8 mouse cellular contexts compared by ENCODE assay signal in genomic region chr4:43519956-43520355, GRCm38 (mm10). TPM values are rescaled to one million over a fixed set of nuclear protein-coding genes. Genes with fewer than 3 reads are reported as not detected.
A peak's percentile ranks its signal among the peaks of the same experiment; 100 is the strongest.
DNase-seq lines count a peak whose midpoint lies in the region; ATAC-seq lines count a peak whose summit lies in the region.

No protein-coding gene starts in this region.

- no peak overlapping the region for H3K27ac ChIP-seq in embryonic facial prominence, embryonic 12.5 days
- no peak overlapping the region for H3K27ac ChIP-seq in midbrain, embryonic 11.5 days (ENCODE audit: low read depth, low read length)

- intact Hi-C loops in left cerebral cortex, postnatal 4 days (cut with DNase I), result no loop called here

- DNase-seq in adrenal gland, postnatal 10 days, result peak; percentile 95
- peak; percentile 91 for DNase-seq in heart, adult 8-10 months (ENCODE audit: low spot score)
- peak; percentile 93 for DNase-seq in kidney, adult 18-20 months
- DNase-seq in left cerebral cortex, postnatal 4 days, result peak; percentile 90
- DNase-seq in midbrain, embryonic 11.5 days (ENCODE audit: low spot score, missing footprints), result peak; percentile 99
- peak; percentile 76 to 77 for DNase-seq in right cerebral cortex, postnatal 36 days (ENCODE audit: low spot score in 2 of 2)
- peak; percentile 86 to 89 for DNase-seq in urinary bladder, postnatal 36 days (ENCODE audit: low spot score in 2 of 2)

- WGBS in embryonic facial prominence, embryonic 12.5 days, result 12% methylated on average over 6 of the region's 6 CpGs
- WGBS in midbrain, embryonic 11.5 days, result 10% methylated on average over 6 of the region's 6 CpGs

- peaks cover 26% of the 10 kb centered on the region for H3K27me3 ChIP-seq in embryonic facial prominence, embryonic 12.5 days
- peaks cover 39% of the 10 kb centered on the region for H3K27me3 ChIP-seq in midbrain, embryonic 11.5 days (ENCODE audit: control insufficient read depth, insufficient read depth, low read length)

- H3K9me3 ChIP-seq in embryonic facial prominence, embryonic 12.5 days, result no peaks in the 10 kb centered on the region
- H3K9me3 ChIP-seq in midbrain, embryonic 11.5 days (ENCODE audit: control insufficient read depth, low read length), result no peaks in the 10 kb centered on the region

- no peak overlapping the region for H3K9ac ChIP-seq in embryonic facial prominence, embryonic 12.5 days
- no peak overlapping the region for H3K9ac ChIP-seq in midbrain, embryonic 11.5 days (ENCODE audit: low read length)

- H3K36me3 ChIP-seq in embryonic facial prominence, embryonic 12.5 days, result peaks cover 12% of the 10 kb centered on the region; the same call in 1 of the 2 replicates
- H3K36me3 ChIP-seq in midbrain, embryonic 11.5 days (ENCODE audit: control insufficient read depth, insufficient read depth, low read length), result no peaks in the 10 kb centered on the region

- H3K4me2 ChIP-seq in embryonic facial prominence, embryonic 12.5 days (replicated peaks), result peak overlapping the region; percentile 37
- 0 out of 2 replicates have a peak overlapping the region, but pooled peaks have one; percentile 27 for H3K4me2 ChIP-seq in midbrain, embryonic 11.5 days

- peak overlapping the region; percentile 2; the same call in 1 of the 2 replicates for H3K4me3 ChIP-seq in embryonic facial prominence, embryonic 12.5 days
- no peak overlapping the region for H3K4me3 ChIP-seq in midbrain, embryonic 11.5 days (ENCODE audit: low read depth, low read length)

- no peak for ATAC-seq in embryonic facial prominence, embryonic 12.5 days (ENCODE audit: insufficient number of reproducible peaks, insufficient read depth, low FRiP score, low TSS enrichment)
- peak; percentile 68 for ATAC-seq in midbrain, embryonic 11.5 days (ENCODE audit: low FRiP score)

- peaks cover 41% of the 10 kb centered on the region for H3K4me1 ChIP-seq in embryonic facial prominence, embryonic 12.5 days
- H3K4me1 ChIP-seq in midbrain, embryonic 11.5 days (ENCODE audit: control insufficient read depth, insufficient read depth, low read length), result peaks cover 26% of the 10 kb centered on the region

RNA-seq across cellular contexts. Expression of gene Tpm2, which starts 3.6 kb away (rescaled TPM):
- 100 to 1,000 TPM; 203 to 822 TPM for total RNA-seq in adrenal gland, postnatal 10 days (2021)
- polyA plus RNA-seq in embryonic facial prominence, embryonic 12.5 days (2016; fragmentation: Nextera tagmentation; extraction: Ambion mirVana), result 151 and 177 TPM in 2 replicates
- 10 to 100 TPM; 25.4 to 34.9 (median 31.1) TPM for total RNA-seq in heart, adult 8-10 months (2022)
- total RNA-seq in left cerebral cortex, postnatal 4 days (2021), result 1 to 10 TPM; 4.7 to 5.2 TPM
- 44.0 and 51.8 TPM in 2 replicates for polyA plus RNA-seq in midbrain, embryonic 11.5 days (2014; fragmentation: Nextera tagmentation; extraction: Ambion mirVana)

RNA-seq across cellular contexts. Expression of gene Car9, which starts 13.2 kb away (rescaled TPM):
- total RNA-seq in adrenal gland, postnatal 10 days (2021), result under 1 TPM; 0.76 to 0.90 TPM
- 1.3 and 1.6 TPM in 2 replicates for polyA plus RNA-seq in embryonic facial prominence, embryonic 12.5 days (2016; fragmentation: Nextera tagmentation; extraction: Ambion mirVana)
- total RNA-seq in heart, adult 8-10 months (2022), result 1 to 10 TPM in 1 of 4 experiments, under 1 TPM in 3; 0.25 to 1.0 (median 0.52) TPM
- under 1 TPM; 0.83 to 0.84 TPM for total RNA-seq in left cerebral cortex, postnatal 4 days (2021)
- polyA plus RNA-seq in midbrain, embryonic 11.5 days (2014; fragmentation: Nextera tagmentation; extraction: Ambion mirVana), result 0.07 TPM in 1 of 2 replicates, not detected in the other

RNA-seq across cellular contexts. Expression of gene Arhgef39, which starts 20.5 kb away (rescaled TPM):
- 10 to 100 TPM in 1 of 2 experiments, 1 to 10 TPM in 1; 6.2 to 10.9 TPM for total RNA-seq in adrenal gland, postnatal 10 days (2021)
- polyA plus RNA-seq in embryonic facial prominence, embryonic 12.5 days (2016; fragmentation: Nextera tagmentation; extraction: Ambion mirVana), result 43.6 and 44.1 TPM in 2 replicates
- not detected for total RNA-seq in heart, adult 8-10 months (2022)
- total RNA-seq in left cerebral cortex, postnatal 4 days (2021), result 1 to 10 TPM; 3.6 to 3.8 TPM
- 32.4 and 40.2 TPM in 2 replicates for polyA plus RNA-seq in midbrain, embryonic 11.5 days (2014; fragmentation: Nextera tagmentation; extraction: Ambion mirVana)

RNA-seq across cellular contexts. Expression of gene Ccdc107, which starts 27.3 kb away (rescaled TPM):
- total RNA-seq in adrenal gland, postnatal 10 days (2021), result 10 to 100 TPM; 41.1 to 45.5 TPM
- polyA plus RNA-seq in embryonic facial prominence, embryonic 12.5 days (2016; fragmentation: Nextera tagmentation; extraction: Ambion mirVana), result 57.4 and 62.3 TPM in 2 replicates
- 10 to 100 TPM; 28.7 to 39.4 (median 32.4) TPM for total RNA-seq in heart, adult 8-10 months (2022)
- 10 to 100 TPM; 29.9 to 34.3 TPM for total RNA-seq in left cerebral cortex, postnatal 4 days (2021)
- polyA plus RNA-seq in midbrain, embryonic 11.5 days (2014; fragmentation: Nextera tagmentation; extraction: Ambion mirVana), result 45.8 and 48.8 TPM in 2 replicates

RNA-seq across cellular contexts. Expression of gene Sit1, which starts 36.4 kb away (rescaled TPM):
- total RNA-seq in adrenal gland, postnatal 10 days (2021), result under 1 TPM; 0.51 to 0.64 TPM
- not detected in 2 replicates for polyA plus RNA-seq in embryonic facial prominence, embryonic 12.5 days (2016; fragmentation: Nextera tagmentation; extraction: Ambion mirVana)
- not detected for total RNA-seq in heart, adult 8-10 months (2022)
- not detected for total RNA-seq in left cerebral cortex, postnatal 4 days (2021)
- polyA plus RNA-seq in midbrain, embryonic 11.5 days (2014; fragmentation: Nextera tagmentation; extraction: Ambion mirVana), result not detected in 2 replicates

Comparison
In these comparisons a context has a peak if more than half of its experiments do, and no peak if none do; other contexts are left out.
1. RNA of gene Tpm2, which starts 3.6 kb away (total RNA-seq): 203 to 822 TPM in adrenal gland, postnatal 10 days; 25.4 to 34.9 TPM in heart, adult 8-10 months and 4.7 to 5.2 TPM in left cerebral cortex, postnatal 4 days; every median in the first group is over 4 times any median in the second.
2. Peak in every context shown above with its lines, with median percentiles within 50 percentile points of each other: DNase-seq.